Mouse (Mus musculus) c-Kit-positive CD71-positive TER-119-negative erythroid progenitor cells, embryonic 14.5 days (primary cell): ENCODE results near the gene Ank.

Source experiments
- DNase-seq: peaks from one replicate; pipeline ENCODE4 v3.0.0-alpha.2; 2013; ENCODE audit warnings: low read depth

Gene Ank

GRCm38 (mm10) chr15:27497300-27497997 is 31.0 kb downstream of the Ank start:
- no peak for DNase-seq

DNA sequence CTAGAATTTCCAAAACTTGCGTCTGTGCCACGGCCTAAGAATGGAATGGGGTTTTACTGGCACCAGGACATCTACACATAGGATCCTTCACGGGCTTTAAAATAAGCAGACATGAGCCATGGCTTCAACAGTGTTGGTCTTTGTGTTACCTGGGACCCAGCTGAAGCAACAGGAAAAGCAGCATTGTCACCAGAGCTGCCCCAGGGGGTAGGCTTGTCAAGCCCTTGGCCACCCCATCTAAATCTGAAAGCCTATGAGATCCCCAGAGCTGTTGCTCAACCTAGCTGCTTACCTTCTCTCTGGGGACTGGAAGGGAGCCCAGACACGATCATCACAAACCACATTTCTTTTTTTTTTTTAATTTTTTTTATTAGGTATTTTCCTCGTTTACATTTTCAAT is 31.6 kb downstream of the Ank start:
- no peak for DNase-seq

GRCm38 (mm10) chr15:27500390-27500789 is 33.9 kb downstream of the Ank start:
- no peak for DNase-seq

- DNase-seq, result no peak
Observed at GRCm38 (mm10) chr15:27502338-27502737, 35.9 kb downstream of the Ank start.

- DNase-seq, result no peak
Observed at GRCm38 (mm10) chr15:27503221-27503620, 36.7 kb downstream of the Ank start.

DNA sequence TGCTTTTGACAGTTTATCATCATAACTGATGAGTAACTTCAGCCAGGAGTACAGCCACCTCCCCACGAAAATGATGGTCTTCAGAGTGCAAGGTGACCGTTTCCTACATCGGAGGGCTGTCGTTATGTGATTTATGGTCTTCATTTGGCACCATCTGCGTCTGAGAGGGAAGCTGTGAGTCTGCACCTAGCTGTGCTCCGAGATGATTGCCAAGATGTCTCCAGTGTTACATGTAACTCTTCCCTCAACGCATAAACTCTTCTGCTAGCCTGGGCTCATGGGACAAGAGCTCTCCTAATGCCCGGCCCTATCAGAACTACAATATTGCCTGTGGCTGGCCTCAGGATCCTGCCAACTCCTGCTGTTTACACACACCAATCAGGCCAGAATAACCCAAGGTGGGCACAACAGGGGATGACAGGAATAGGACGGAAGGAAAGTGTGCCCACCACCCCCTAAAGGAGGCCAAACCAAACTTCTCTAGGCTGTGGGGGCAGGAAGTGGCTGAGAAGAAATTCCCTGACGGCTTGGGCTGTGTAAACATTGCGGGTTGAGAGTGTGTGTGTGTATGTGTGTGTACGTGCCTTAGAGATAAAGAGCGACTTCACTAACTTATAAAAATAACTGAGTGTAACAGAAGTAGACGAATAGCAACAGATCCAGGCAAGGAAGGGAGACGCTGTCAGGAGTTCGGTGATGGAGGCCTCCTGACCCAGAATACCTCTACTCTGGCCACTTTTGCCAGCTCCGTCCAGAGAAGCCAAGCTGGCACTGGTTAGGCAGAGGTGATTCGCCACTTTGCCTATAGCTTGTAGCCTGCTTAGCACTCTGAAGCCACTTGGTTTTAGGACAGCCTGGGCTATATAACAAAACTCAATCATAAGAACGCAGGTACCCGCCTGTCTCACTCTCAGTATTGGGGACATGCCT is 37.6 kb downstream of the Ank start:
- DNase-seq, result no peak

GRCm38 (mm10) chr15:27506127-27506886 is 39.8 kb downstream of the Ank start:
- no peak for DNase-seq

DNA sequence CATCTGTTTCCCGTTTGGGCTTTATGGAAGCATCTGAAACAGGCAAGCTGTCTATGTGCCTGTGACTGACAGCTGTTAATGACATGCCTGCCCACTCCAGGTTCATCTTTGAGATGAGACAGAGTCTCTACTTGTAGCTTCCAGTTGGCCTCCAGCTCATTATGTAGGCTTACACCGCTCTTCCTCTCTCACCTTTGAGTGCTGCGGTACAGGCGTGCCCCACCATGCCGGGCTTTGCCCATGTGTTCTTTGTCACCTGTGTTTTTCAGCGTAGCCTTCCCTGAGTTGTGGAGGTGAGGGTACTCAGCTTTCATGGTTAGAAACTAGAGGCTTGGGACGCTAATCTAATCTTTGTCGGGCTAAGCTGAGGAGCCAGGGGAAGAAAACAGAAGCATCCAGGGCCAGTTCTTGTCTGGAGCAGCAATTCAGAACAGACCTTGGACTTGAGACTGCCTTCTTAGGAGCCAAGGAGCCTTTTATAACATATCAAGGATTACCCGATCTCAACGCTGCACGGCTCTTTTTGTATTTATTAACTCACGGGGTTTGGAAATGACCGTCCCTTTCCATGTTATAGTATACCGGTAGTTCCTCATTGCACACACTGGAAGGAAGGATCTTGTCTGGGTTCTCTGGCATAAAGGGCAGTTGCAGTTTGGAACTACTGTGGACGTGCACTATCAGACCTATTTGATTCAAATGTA is 40.6 kb downstream of the Ank start:
- DNase-seq, result no peak

DNA sequence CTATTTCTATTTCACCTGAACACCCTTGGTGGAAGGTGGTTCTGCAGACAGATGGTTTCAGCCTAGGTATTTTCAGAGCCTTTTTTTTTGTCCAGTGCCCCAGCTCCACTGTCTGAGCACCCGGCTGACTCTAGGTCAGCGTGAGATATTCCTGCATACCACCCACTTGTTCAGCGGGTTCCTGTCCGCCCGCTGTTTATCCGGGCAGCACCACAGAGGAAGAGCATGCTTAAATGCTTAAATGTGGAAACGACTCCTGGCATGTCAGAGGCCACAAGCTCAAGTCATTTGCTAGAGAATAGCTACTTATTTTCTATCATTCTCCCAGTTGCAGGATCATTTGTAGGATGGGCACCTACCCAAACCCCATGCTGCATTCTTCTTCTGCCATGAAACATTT is 41.7 kb downstream of the Ank start:
- no peak for DNase-seq

- no peak for DNase-seq
Observed at GRCm38 (mm10) chr15:27508982-27509381, 42.5 kb downstream of the Ank start.

DNA sequence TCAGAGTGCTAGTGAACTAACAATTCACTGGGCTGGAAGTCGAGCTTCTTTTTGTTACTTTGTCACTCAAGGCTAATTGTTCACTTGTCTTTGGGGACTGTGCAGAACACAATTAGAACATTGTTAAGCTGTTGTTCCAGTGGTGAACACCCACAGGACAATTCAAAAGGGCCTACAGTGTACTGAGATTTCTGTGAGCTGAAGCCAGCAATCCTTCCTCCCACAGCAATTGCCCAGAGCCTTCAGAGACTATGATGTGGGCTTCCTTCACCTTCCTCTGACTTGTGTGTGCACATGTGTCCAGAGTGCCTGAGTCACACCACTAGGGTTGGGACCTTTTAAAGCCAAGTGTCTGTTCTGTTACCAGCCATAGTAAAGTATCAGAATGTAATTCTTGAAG is 50.5 kb downstream of the Ank start:
- no peak for DNase-seq

DNA sequence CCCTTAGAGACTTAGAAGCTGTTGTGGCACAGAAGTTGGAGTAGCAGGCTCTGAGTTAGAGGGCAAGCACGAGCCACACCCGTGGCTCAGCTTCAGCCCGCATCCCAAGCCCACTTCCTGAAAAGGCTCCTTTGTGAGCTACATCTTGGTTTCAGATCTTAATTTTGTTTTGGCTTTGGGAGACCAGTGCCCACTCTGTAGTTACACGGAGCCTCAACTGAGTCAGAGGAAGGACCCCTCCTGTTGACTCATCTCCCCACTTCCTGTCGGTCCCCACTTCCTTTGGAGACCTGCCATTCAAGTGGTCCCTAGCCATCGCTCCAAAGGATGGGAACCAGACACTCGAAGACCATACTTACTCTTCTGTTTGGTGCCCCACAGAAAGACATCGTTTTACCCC is 51.5 kb downstream of the Ank start:
- no peak for DNase-seq

GRCm38 (mm10) chr15:27519857-27520256 is 53.4 kb downstream of the Ank start:
- no peak for DNase-seq

- no peak for DNase-seq
Observed at GRCm38 (mm10) chr15:27525233-27526005, 58.9 kb downstream of the Ank start.

GRCm38 (mm10) chr15:27528896-27529295 is 62.4 kb downstream of the Ank start:
- DNase-seq, result no peak

DNA sequence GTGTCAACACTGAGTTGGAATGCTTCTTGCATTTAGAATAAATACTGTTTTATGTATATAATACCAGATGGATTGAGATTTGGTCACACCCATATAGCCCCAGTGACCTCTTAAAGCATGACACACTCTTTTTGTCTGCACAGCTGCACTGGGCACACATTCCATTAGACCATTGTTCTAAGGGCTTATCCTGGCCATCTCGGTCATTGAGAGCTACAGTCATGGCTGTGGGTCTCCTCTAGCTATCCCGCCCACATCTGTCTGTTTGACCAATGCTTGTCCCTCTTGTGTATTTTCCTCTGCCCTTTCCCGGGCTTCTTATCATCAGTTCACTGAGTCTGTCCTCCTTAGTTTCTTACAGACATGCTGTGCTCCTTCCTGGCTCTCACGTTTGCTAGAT is 63.5 kb downstream of the Ank start:
- DNase-seq, result no peak

- DNase-seq, result no peak
Observed at GRCm38 (mm10) chr15:27533036-27533435, 66.6 kb downstream of the Ank start.

GRCm38 (mm10) chr15:27535681-27536080 is 69.2 kb downstream of the Ank start:
- no peak for DNase-seq

DNA sequence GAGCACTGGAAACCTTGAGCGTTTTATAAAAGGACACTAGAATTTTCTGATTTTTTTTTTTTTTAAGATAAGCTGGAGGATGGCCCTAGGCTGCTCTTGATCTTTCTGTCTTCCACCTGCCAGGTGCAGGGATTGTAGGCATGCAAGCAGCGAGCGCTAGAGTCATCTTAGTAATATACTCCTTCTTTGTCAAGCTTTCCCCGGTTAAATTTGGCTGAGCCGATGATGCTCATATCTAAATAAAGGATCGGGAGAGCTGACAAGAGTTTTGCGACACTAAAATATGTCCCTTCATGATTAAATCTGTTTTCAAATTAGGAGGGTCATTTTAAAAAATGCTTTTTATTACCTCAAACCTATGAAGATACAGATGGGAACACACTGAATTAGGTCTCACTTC is 69.7 kb downstream of the Ank start:
- no peak for DNase-seq

- DNase-seq, result no peak
Observed at GRCm38 (mm10) chr15:27536771-27537170, 70.3 kb downstream of the Ank start.

DNA sequence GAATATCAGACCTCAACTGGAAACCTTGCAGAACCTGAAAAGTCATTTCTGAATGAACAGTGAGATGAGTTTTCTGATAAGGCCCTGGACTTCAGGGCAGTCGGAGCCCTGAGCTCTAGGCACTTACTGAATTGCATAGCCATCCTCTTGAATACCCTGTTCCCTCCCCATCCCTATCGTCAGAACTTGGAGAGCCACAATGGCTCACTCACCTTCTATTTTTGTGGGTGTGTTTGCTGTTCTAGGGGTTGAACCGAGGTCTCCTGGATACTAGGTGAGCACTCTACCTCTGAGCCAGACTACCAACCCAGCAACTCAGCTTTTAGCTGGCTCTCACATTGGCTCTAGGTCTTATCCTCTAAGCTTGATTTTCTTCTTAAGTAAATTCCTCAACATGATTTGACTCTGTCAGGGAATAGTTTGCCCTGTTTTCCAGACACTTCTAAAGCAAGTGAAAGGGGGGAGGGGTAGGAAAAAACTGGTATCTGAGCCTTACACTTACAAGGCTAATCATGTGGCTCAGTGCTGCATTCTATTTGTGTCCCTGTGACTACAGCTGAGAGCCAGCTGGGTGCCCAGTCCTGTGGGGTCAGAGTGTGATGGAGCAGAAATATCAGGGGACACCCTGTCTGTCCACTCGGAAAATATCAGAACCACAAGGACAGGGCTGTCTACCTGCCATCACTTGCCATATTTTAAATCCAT is 71.2 kb downstream of the Ank start:
- DNase-seq, result no peak
